ENCODE assay signal across 8 mouse cellular contexts in genomic region chr13:27945062-27945461, GRCm38 (mm10).
A peak's percentile ranks its signal among the peaks of the same experiment; 100 is the strongest.
DNase-seq lines count a peak whose midpoint lies in the region; ATAC-seq and TF ChIP-seq lines count a peak whose summit lies in the region.

No protein-coding gene starts in this region.

- no peak for ATAC-seq in forebrain, embryonic 14.5 days
- ATAC-seq in forebrain, embryonic 16.5 days, result no peak
- no peak for ATAC-seq in kidney, postnatal 0 days (replicated peaks; ENCODE audit: low FRiP score, low read depth)
- no peak for ATAC-seq in stomach, postnatal 0 days (ENCODE audit: low FRiP score, low TSS enrichment)

- peak; percentile 22 for DNase-seq in forebrain, embryonic 14.5 days (ENCODE audit: low spot score)
- DNase-seq in urinary bladder, postnatal 25 days (ENCODE audit: low spot score), result peak; percentile 46
- DNase-seq in urinary bladder, adult 2 months (ENCODE audit: low spot score), result no peak
- DNase-seq in embryo, embryonic 10 days (ENCODE audit: low spot score), result peak; percentile 51
- DNase-seq in kidney, postnatal 0 days (ENCODE audit: low spot score), result peak; percentile 8
- peak; percentile 6 to 30 for DNase-seq in lung, adult 18-20 months
- DNase-seq in stomach, postnatal 0 days (ENCODE audit: low spot score), result peak; percentile 29

- H3K27ac ChIP-seq in forebrain, embryonic 14.5 days (ENCODE audit: low read depth, low read length), result no peak overlapping the region
- H3K27ac ChIP-seq in forebrain, embryonic 16.5 days (ENCODE audit: low read length), result no peak overlapping the region
- H3K27ac ChIP-seq in kidney, postnatal 0 days, result no peak overlapping the region
- no peak overlapping the region for H3K27ac ChIP-seq in stomach, postnatal 0 days (replicated peaks)

- no peak overlapping the region for H3K4me2 ChIP-seq in forebrain, embryonic 14.5 days (ENCODE audit: low read length)
- H3K4me2 ChIP-seq in forebrain, embryonic 16.5 days (ENCODE audit: low read length), result no peak overlapping the region
- no peak overlapping the region for H3K4me2 ChIP-seq in kidney, postnatal 0 days (ENCODE audit: low read length)
- no peak overlapping the region for H3K4me2 ChIP-seq in stomach, postnatal 0 days (replicated peaks; ENCODE audit: low read depth)

- no peak for TF ChIP-seq EP300 in stomach, postnatal 0 days (optimal IDR thresholded peaks at IDR 0.05)

- no peak overlapping the region for H3K4me3 ChIP-seq in forebrain, embryonic 14.5 days (ENCODE audit: low read depth, low read length)
- no peak overlapping the region for H3K4me3 ChIP-seq in forebrain, embryonic 16.5 days (replicated peaks; ENCODE audit: low read length)
- no peak overlapping the region for H3K4me3 ChIP-seq in kidney, postnatal 0 days (replicated peaks; ENCODE audit: low read depth, low read length)
- H3K4me3 ChIP-seq in stomach, postnatal 0 days (ENCODE audit: low read depth, low read length), result no peak overlapping the region

- WGBS in forebrain, embryonic 14.5 days, result 57% methylated on average over 3 of the region's 3 CpGs
- 58% methylated on average over 3 of the region's 3 CpGs for WGBS in forebrain, embryonic 16.5 days
- WGBS in kidney, postnatal 0 days, result 45% methylated on average over 3 of the region's 3 CpGs
- 48% methylated on average over 3 of the region's 3 CpGs for WGBS in stomach, postnatal 0 days

- H3K27me3 ChIP-seq in forebrain, embryonic 14.5 days (replicated peaks; ENCODE audit: control insufficient read depth, insufficient read depth, low read length), result no peaks in the 10 kb centered on the region
- H3K27me3 ChIP-seq in forebrain, embryonic 16.5 days (replicated peaks; ENCODE audit: control insufficient read depth, insufficient read depth, low read length), result no peaks in the 10 kb centered on the region
- H3K27me3 ChIP-seq in kidney, postnatal 0 days (ENCODE audit: insufficient read depth, low read length), result no peaks in the 10 kb centered on the region
- no peaks in the 10 kb centered on the region for H3K27me3 ChIP-seq in stomach, postnatal 0 days (ENCODE audit: control insufficient read depth, insufficient read depth, low read length)

- no peaks in the 10 kb centered on the region for H3K36me3 ChIP-seq in forebrain, embryonic 14.5 days (ENCODE audit: control insufficient read depth, insufficient read depth, low read length)
- no peaks in the 10 kb centered on the region for H3K36me3 ChIP-seq in forebrain, embryonic 16.5 days (ENCODE audit: control insufficient read depth, insufficient read depth)
- no peaks in the 10 kb centered on the region for H3K36me3 ChIP-seq in kidney, postnatal 0 days (ENCODE audit: insufficient read depth, low read length)
- H3K36me3 ChIP-seq in stomach, postnatal 0 days (ENCODE audit: control insufficient read depth, insufficient read depth, low read length), result no peaks in the 10 kb centered on the region

- H3K9ac ChIP-seq in forebrain, embryonic 14.5 days (ENCODE audit: low read length), result no peak overlapping the region
- H3K9ac ChIP-seq in forebrain, embryonic 16.5 days (replicated peaks; ENCODE audit: low read depth, low read length), result no peak overlapping the region
- no peak overlapping the region for H3K9ac ChIP-seq in kidney, postnatal 0 days (ENCODE audit: low read depth, low read length)
- H3K9ac ChIP-seq in stomach, postnatal 0 days (ENCODE audit: low read length), result no peak overlapping the region

- no peaks in the 10 kb centered on the region for H3K9me3 ChIP-seq in forebrain, embryonic 14.5 days (replicated peaks; ENCODE audit: control insufficient read depth, low read length)
- no peaks in the 10 kb centered on the region for H3K9me3 ChIP-seq in forebrain, embryonic 16.5 days (ENCODE audit: control insufficient read depth, low read length)
- H3K9me3 ChIP-seq in kidney, postnatal 0 days (replicated peaks; ENCODE audit: low read length), result no peaks in the 10 kb centered on the region
- H3K9me3 ChIP-seq in stomach, postnatal 0 days (ENCODE audit: control insufficient read depth, low read length), result no peaks in the 10 kb centered on the region

- peak; percentile 73 for TF ChIP-seq CTCF in kidney, postnatal 0 days (IDR thresholded peaks at IDR 0.05; ENCODE audit: low read depth)
- TF ChIP-seq CTCF in stomach, postnatal 0 days (IDR thresholded peaks at IDR 0.05; ENCODE audit: low read depth), result peak; percentile 79

- H3K4me1 ChIP-seq in forebrain, embryonic 14.5 days (ENCODE audit: control insufficient read depth, insufficient read depth, low read length), result no peaks in the 10 kb centered on the region
- no peaks in the 10 kb centered on the region for H3K4me1 ChIP-seq in forebrain, embryonic 16.5 days (replicated peaks; ENCODE audit: control insufficient read depth, insufficient read depth, low read length)
- no peaks in the 10 kb centered on the region for H3K4me1 ChIP-seq in kidney, postnatal 0 days (replicated peaks; ENCODE audit: insufficient read depth, low read length)
- H3K4me1 ChIP-seq in stomach, postnatal 0 days (replicated peaks; ENCODE audit: control insufficient read depth, insufficient read depth), result no peaks in the 10 kb centered on the region
